Mouse (Mus musculus): ENCODE measurements around the gene Timm8a2. TPM values are rescaled to one million over a fixed set of nuclear protein-coding genes. Genes with fewer than 3 reads are reported as not detected.

Timm8a2 gene
- total and polyA plus RNA-seq, 3 experiments: not detected

DNA sequence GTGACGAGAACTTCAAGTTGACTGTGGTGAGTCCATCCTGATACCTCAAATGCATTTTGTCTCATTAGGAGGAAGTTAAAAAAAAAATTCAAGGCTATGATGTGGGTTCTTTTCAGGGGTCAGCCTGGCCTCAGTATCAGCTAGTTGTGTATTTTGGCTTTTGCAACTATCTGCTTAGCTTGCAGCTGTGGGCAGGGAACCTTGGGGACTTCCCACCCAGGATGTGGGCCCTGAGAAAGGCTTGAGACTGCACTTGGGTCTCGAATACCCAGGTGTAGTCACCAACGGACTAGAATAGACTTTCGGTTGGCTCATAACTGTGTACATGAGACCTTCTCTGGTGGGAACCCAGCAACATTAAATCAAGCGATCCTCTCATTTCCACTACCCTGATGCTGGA, 38.9 kb downstream of the Timm8a2 start:
- H3K27me3 ChIP-seq (replicated peaks): no peaks in the 10 kb centered on the region
- peak overlapping the region; percentile 80 for H3K4me2 ChIP-seq (ENCODE audit: insufficient read depth, low read depth, poor library complexity, severe bottlenecking)
- no peaks in the 10 kb centered on the region for H3K9me3 ChIP-seq (replicated peaks; ENCODE audit: low read length)
- TF ChIP-seq KAT2A (IDR thresholded peaks at IDR 0.05; ENCODE audit: insufficient replicate concordance, low read length): no peak
- TF ChIP-seq ETS1 (conservative IDR thresholded peaks at IDR 0.05; ENCODE audit: low read depth, low read length): peak; percentile 84
- TF ChIP-seq CHD2 (IDR thresholded peaks at IDR 0.05; ENCODE audit: low read length): peak; percentile 41; the same call in 1 of the 2 replicates
- no peak for TF ChIP-seq PAX5 (IDR thresholded peaks at IDR 0.05; ENCODE audit: low read length)
- TF ChIP-seq MAFK (IDR thresholded peaks at IDR 0.05; ENCODE audit: insufficient replicate concordance, low read length): peak; percentile 86; the same call in 1 of the 2 replicates
- peak; percentile 45; the same call in 1 of the 2 replicates for TF ChIP-seq BHLHE40 (IDR thresholded peaks at IDR 0.05; ENCODE audit: low read depth, low read length)
- TF ChIP-seq ELF1 (IDR thresholded peaks at IDR 0.05; ENCODE audit: low read depth, low read length): no peak
- no peak for TF ChIP-seq NELFE (IDR thresholded peaks at IDR 0.05; ENCODE audit: low read depth, low read length)
- no peak for TF ChIP-seq POLR2A (IDR thresholded peaks at IDR 0.05; ENCODE audit: low read depth, low read length)
- 0 out of 2 replicates have a peak, but pooled peaks have one; percentile 54 for TF ChIP-seq SIN3A (IDR thresholded peaks at IDR 0.05; ENCODE audit: low read length)
- TF ChIP-seq MEF2A (IDR thresholded peaks at IDR 0.05; ENCODE audit: borderline replicate concordance, low read depth, low read length): peak; percentile 89
- TF ChIP-seq NRF1 (IDR thresholded peaks at IDR 0.05; ENCODE audit: low read depth, low read length): no peak
- no peak for TF ChIP-seq HCFC1 (IDR thresholded peaks at IDR 0.05; ENCODE audit: low read depth, low read length)
- TF ChIP-seq ZNF384 (IDR thresholded peaks at IDR 0.05; ENCODE audit: low read depth, low read length): peak; percentile 83
- TF ChIP-seq MXI1 (IDR thresholded peaks at IDR 0.05; ENCODE audit: low read depth, low read length): peak; percentile 46; the same call in 1 of the 2 replicates
- TF ChIP-seq CTCF (conservative IDR thresholded peaks at IDR 0.05 in 1 of 2, IDR thresholded peaks at IDR 0.05 in 1 of 2; ENCODE audit: low read depth in 2 of 2, low read length in 2 of 2): no peak
- no peak for TF ChIP-seq MAZ (IDR thresholded peaks at IDR 0.05; ENCODE audit: low read depth, low read length)
- TF ChIP-seq TBP (conservative IDR thresholded peaks at IDR 0.05; ENCODE audit: low read depth, low read length): peak; percentile 77
- TF ChIP-seq CHD1 (IDR thresholded peaks at IDR 0.05; ENCODE audit: low read depth, low read length): no peak
- no peak for TF ChIP-seq UBTF (IDR thresholded peaks at IDR 0.05; ENCODE audit: low read depth, low read length)
- TF ChIP-seq RCOR1 (conservative IDR thresholded peaks at IDR 0.05; ENCODE audit: low read depth, low read length): no peak
- TF ChIP-seq IRF4 (IDR thresholded peaks at IDR 0.05; ENCODE audit: low read depth, low read length): peak; percentile 84
- TF ChIP-seq TCF12 (IDR thresholded peaks at IDR 0.05; ENCODE audit: low read depth, low read length): peak; percentile 97
- no peak for TF ChIP-seq RAD21 (IDR thresholded peaks at IDR 0.05; ENCODE audit: low read depth, low read length)
- TF ChIP-seq POLR2AphosphoS2 (IDR thresholded peaks at IDR 0.05; ENCODE audit: low read depth, low read length): no peak
- peak; percentile 88 for TF ChIP-seq EP300 (IDR thresholded peaks at IDR 0.05; ENCODE audit: low read length)
- TF ChIP-seq JUN (IDR thresholded peaks at IDR 0.05; ENCODE audit: insufficient read depth, low read depth, low read length): peak; percentile 9; the same call in 1 of the 2 replicates
- peak overlapping the region; percentile 95 for H3K27ac ChIP-seq (ENCODE audit: insufficient read depth, low read depth)
- H3K36me3 ChIP-seq (replicated peaks in 1 of 2; ENCODE audit: control insufficient read depth in 1 of 2, insufficient read depth in 1 of 2, low read length in 1 of 2): no peaks in the 10 kb centered on the region
- peaks cover 27 to 92% of the 10 kb centered on the region in 2 experiments for H3K4me1 ChIP-seq (ENCODE audit: control insufficient read depth in 1 of 2, insufficient read depth in 2 of 2)
- DNase-seq (ENCODE audit: extremely low read depth): peak; percentile 81
- peak overlapping the region; percentile 75 for H3K9ac ChIP-seq (ENCODE audit: insufficient read depth, low read depth)
- in situ Hi-C loops (cut with MboI; ENCODE audit: low pct_ligation_motif_present, low pct_unique_long_range_greater_than_20kb, low sequenced_read_pairs) (loop anchor here (5.0 kb wide), 1 partner anchor 34 kb away; the partner anchor contains the start of gene Tm9sf2), dilution Hi-C loops (cut with MboI; ENCODE audit: extremely low pct_ligation_motif_present, extremely low pct_unique_long_range_greater_than_20kb, low sequenced_read_pairs) (no loop called here)
- H3K4me3 ChIP-seq (replicated peaks in 1 of 3; ENCODE audit: low read depth in 2 of 3, low read length in 2 of 3, poor library complexity in 1 of 3): no peak overlapping the region
- no peaks in the 10 kb centered on the region for H3K79me2 ChIP-seq (replicated peaks; ENCODE audit: control insufficient read depth, extremely low read depth, insufficient read depth, poor library complexity, severe bottlenecking)
